Mouse (Mus musculus) forebrain, postnatal 0 days (tissue): ENCODE measurements at regions not wholly inside any gene's neighbourhood (a gene's known extent, or its start where the extent isn't known, plus 50 kb on each side); places are given as distances from the start of the nearest gene placed in this dataset.

Experiments used
- ATAC-seq: fragments of 200-750 bp; cut with Nextera tagmentation; 2 replicates; pipeline ENCODE4 v1.8.0; 2017; ENCODE audit warnings: mild to moderate bottlenecking, moderate library complexity
- DNase-seq: peaks from one replicate; pipeline ENCODE4 v3.0.0-alpha.2; 2015
- H3K27ac ChIP-seq: fragments of 300-500 bp; sonication (generic); 2 replicates; pipeline ENCODE4 v1.5.1; 2014; ENCODE audit warnings: low read depth, mild to moderate bottlenecking, antibody characterized with exemption, low read length, moderate library complexity, mixed read lengths
- H3K27me3 ChIP-seq: fragments of 300-500 bp; sonication (generic); 2 replicates; pipeline ENCODE4 v1.6.1; 2014; ENCODE audit warnings: mild to moderate bottlenecking, low read length, mixed read lengths; ENCODE audit not compliant: insufficient read depth
- H3K36me3 ChIP-seq: fragments of 300-500 bp; sonication (generic); 2 replicates; pipeline ENCODE4 v1.6.1; 2014; ENCODE audit warnings: mild to moderate bottlenecking, moderate library complexity; ENCODE audit not compliant: insufficient read depth
- H3K4me1 ChIP-seq: fragments of 300-500 bp; sonication (generic); 2 replicates; pipeline ENCODE4 v1.6.1; 2014; ENCODE audit warnings: antibody characterized with exemption; ENCODE audit not compliant: insufficient read depth
- H3K4me2 ChIP-seq: fragments of 300-500 bp; sonication (generic); 2 replicates; pipeline ENCODE4 v1.6.1; 2014; ENCODE audit warnings: low read depth, mild to moderate bottlenecking, moderate library complexity
- H3K4me3 ChIP-seq: fragments of 300-500 bp; sonication (generic); 2 replicates; pipeline ENCODE4 v1.5.1; 2014; ENCODE audit warnings: low read depth, low read length, mixed read lengths
- H3K9ac ChIP-seq: fragments of 300-500 bp; sonication (generic); 2 replicates; pipeline ENCODE4 v1.6.1; 2014; ENCODE audit warnings: mild to moderate bottlenecking
- H3K9me3 ChIP-seq: fragments of 300-500 bp; sonication (generic); 2 replicates; pipeline ENCODE4 v1.6.1; 2016; ENCODE audit warnings: low read length
- CTCF ChIP-seq: sonication (generic); IDR thresholded peaks from 2 replicates; pipeline ENCODE4 v1.5.1; 2016; ENCODE audit warnings: antibody characterized with exemption, control low read depth, low read depth
- WGBS: fragments of 180-500 bp; shearing (Covaris S2); extraction: QIAGEN DNeasy Blood & Tissue Kit; methylation state at CpG from one replicate; pipeline ENCODE4 v1.1.7; 2014; 5-methylcytosine and 5-hydroxymethylcytosine counted together

- WGBS: 71% methylated on average over 1 of the region's 1 CpGs
- H3K27ac ChIP-seq: no peak overlapping the region
Observed at GRCm38 (mm10) chr3:60277791-60278190, 194.8 kb upstream of the Mbnl1 start.

DNA sequence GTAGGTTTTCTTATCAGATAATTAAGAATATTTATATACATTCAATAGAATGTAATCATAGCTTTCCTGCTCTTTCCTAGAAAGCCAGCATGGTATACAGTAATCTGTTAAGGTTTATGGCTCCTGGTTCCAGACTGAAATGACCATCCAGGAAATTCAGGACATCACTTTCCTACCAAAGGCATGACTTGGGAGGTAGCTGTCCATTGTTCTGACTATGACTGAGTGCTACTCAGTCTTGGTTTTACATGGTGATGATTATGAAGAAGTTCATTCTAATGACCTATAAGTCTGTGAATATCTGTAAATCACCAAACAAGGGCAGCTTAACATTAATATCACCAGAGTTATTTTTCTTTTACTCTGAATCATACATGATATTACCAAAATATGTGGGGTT lies 191.4 kb upstream of the Mbnl1 start:
- no peak overlapping the region for H3K4me2 ChIP-seq
- no peaks in the 10 kb centered on the region for H3K9me3 ChIP-seq
- no peak for TF ChIP-seq CTCF
- no peak overlapping the region for H3K27ac ChIP-seq
- H3K4me1 ChIP-seq: no peaks in the 10 kb centered on the region
- ATAC-seq (no peak), DNase-seq (no peak)
- no peak overlapping the region for H3K9ac ChIP-seq
- no peaks in the 10 kb centered on the region for H3K27me3 ChIP-seq
- H3K4me3 ChIP-seq: no peak overlapping the region
- H3K36me3 ChIP-seq: no peaks in the 10 kb centered on the region

More at GRCm38 (mm10) chr3:60277791-60278190, 194.8 kb upstream of the Mbnl1 start:
- no peak overlapping the region for H3K4me3 ChIP-seq
- H3K9me3 ChIP-seq: no peaks in the 10 kb centered on the region
- no peak overlapping the region for H3K9ac ChIP-seq
- ATAC-seq (no peak), DNase-seq (no peak)
- H3K4me1 ChIP-seq: no peaks in the 10 kb centered on the region
- no peak overlapping the region for H3K4me2 ChIP-seq
- no peaks in the 10 kb centered on the region for H3K27me3 ChIP-seq
- no peak for TF ChIP-seq CTCF
- no peaks in the 10 kb centered on the region for H3K36me3 ChIP-seq

DNA sequence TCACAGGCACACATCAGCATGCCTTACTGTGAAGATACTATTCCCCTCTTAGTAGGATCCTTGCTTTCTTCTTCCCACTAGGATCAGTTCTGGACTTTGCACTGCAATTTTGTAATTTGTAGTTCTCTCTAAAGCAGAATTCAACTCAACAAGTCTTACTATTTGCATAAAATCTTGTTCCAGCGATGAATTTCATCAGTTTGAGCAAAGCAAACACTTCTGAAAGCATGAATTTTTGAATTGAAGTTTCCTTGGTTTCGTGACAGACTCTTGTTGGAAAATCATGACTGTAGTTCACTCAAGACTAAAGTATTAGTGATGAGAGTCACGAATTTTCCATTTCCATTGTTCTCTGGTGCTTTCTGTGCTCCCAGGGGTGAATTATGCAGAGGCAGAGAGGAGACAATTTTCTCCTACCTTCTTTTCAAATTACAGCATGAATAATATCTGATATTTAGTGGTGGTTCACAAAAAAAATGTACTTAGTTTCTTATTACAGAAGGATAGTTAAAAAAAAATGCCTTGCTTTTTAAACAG lies 190.6 kb upstream of the Mbnl1 start:
- WGBS: 62% methylated on average over 3 of the region's 3 CpGs
- DNase-seq: peak; percentile 14

DNA sequence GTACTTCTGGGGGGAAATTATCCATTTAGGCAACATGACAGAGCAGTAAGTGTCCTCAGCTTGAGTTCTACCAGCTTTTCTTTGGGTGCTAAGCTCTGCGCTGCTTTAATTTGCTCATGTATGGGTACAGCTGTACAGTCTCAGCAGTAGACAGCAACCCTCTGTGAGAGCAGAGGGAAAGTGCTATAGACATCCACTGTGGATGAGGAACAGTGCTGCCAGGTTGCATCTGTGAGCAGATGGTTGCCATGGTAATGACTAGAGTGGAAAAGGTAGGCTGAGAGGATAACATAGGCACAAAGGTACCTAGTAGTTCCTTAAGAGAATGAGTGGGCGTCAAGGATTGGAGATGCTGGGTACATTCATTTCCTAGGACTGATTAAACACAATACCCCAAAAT lies 180.5 kb upstream of the Mbnl1 start:
- ATAC-seq: peak; percentile 95
- peak overlapping the region; percentile 47 for H3K27ac ChIP-seq
- DNase-seq: peak; percentile 27

More for the DNA sequence above, 190.6 kb upstream of the Mbnl1 start:
- H3K9me3 ChIP-seq: no peaks in the 10 kb centered on the region
- H3K27me3 ChIP-seq: no peaks in the 10 kb centered on the region
- H3K4me3 ChIP-seq: no peak overlapping the region
- H3K4me2 ChIP-seq: no peak overlapping the region
- H3K9ac ChIP-seq: no peak overlapping the region
- ATAC-seq: peak; percentile 86; the same call in 1 of the 2 replicates
- H3K4me1 ChIP-seq: no peaks in the 10 kb centered on the region
- TF ChIP-seq CTCF: no peak
- no peak overlapping the region for H3K27ac ChIP-seq
- no peaks in the 10 kb centered on the region for H3K36me3 ChIP-seq

DNA sequence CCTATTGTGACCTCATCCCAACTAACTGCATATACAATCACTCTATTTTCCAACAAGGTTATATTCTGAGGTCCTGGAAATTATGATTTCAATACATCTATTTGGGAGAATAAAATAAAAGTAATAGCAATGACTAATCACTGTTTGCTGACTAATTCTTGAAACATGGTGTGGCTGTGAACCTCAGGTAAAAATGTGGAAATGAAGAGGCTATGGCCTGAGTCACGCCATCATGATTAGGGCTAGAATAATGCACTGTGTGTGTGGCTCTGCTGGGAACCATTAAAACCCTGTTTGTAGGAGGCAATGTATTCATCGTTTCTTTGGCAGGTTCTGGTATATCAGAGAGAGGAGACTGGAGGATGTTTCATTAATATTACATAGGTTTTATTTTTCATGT lies 179.7 kb upstream of the Mbnl1 start:
- DNase-seq (no peak), ATAC-seq (no peak)
- H3K4me1 ChIP-seq: no peaks in the 10 kb centered on the region
- WGBS: 87% methylated on average over 2 of the region's 2 CpGs
- no peaks in the 10 kb centered on the region for H3K27me3 ChIP-seq
- H3K9ac ChIP-seq: no peak overlapping the region
- H3K27ac ChIP-seq: no peak overlapping the region
- no peak overlapping the region for H3K4me2 ChIP-seq
- no peak for TF ChIP-seq CTCF
- no peaks in the 10 kb centered on the region for H3K9me3 ChIP-seq
- no peak overlapping the region for H3K4me3 ChIP-seq
- H3K36me3 ChIP-seq: no peaks in the 10 kb centered on the region

More for the DNA sequence above, 180.5 kb upstream of the Mbnl1 start:
- Histone ChIP-seq H3K4me3 (no peak overlapping the region), H3K4me2 (no peak overlapping the region), H3K36me3 (no peaks in the 10 kb centered on the region), H3K9me3 (no peaks in the 10 kb centered on the region), H3K27me3 (no peaks in the 10 kb centered on the region), H3K9ac (no peak overlapping the region), H3K4me1 (no peaks in the 10 kb centered on the region)
- WGBS: 74% methylated on average over 2 of the region's 2 CpGs
- no peak for TF ChIP-seq CTCF

DNA sequence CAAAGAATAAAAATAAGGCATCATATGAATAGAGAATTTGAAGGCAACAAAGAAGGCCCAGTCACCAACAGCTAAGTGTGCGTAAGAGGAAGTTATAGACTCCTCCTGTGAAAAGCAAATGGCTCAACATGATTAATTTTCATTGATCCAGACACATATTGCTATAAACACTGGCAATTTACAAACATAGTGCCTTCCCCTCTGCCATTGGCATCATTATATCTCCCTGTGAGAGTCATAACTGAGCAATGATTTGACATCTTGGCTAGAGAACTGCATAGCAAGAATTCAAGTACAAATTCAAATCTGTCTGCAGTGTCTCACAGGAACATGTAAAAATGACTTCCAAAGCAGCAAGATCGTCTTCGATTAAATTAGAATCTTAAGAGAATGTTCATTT lies 167.2 kb upstream of the Mbnl1 start:
- no peaks in the 10 kb centered on the region for H3K27me3 ChIP-seq
- H3K36me3 ChIP-seq: no peaks in the 10 kb centered on the region
- H3K4me2 ChIP-seq: no peak overlapping the region
- H3K9ac ChIP-seq: no peak overlapping the region
- WGBS: 56% methylated on average over 3 of the region's 3 CpGs
- peak; percentile 17 for DNase-seq
- no peaks in the 10 kb centered on the region for H3K9me3 ChIP-seq
- TF ChIP-seq CTCF: no peak
- no peak overlapping the region for H3K27ac ChIP-seq
- no peak overlapping the region for H3K4me3 ChIP-seq
- ATAC-seq: peak; percentile 66
- H3K4me1 ChIP-seq: peaks cover 3% of the 10 kb centered on the region; the same call in 1 of the 2 replicates

- TF ChIP-seq CTCF: no peak
- no peak overlapping the region for H3K9ac ChIP-seq
- DNase-seq: no peak
- no peaks in the 10 kb centered on the region for H3K9me3 ChIP-seq
- WGBS: 85% methylated on average over 3 of the region's 3 CpGs
- ATAC-seq: no peak
- H3K4me2 ChIP-seq: no peak overlapping the region
- H3K27ac ChIP-seq: no peak overlapping the region
- no peaks in the 10 kb centered on the region for H3K27me3 ChIP-seq
- no peak overlapping the region for H3K4me3 ChIP-seq
- no peaks in the 10 kb centered on the region for H3K36me3 ChIP-seq
- peaks cover 1% of the 10 kb centered on the region; the same call in 1 of the 2 replicates for H3K4me1 ChIP-seq
Observed at GRCm38 (mm10) chr3:60310402-60310801, 162.2 kb upstream of the Mbnl1 start.
